Mouse (Mus musculus) skeletal muscle tissue, adult 2 months (tissue): ENCODE data around the gene Rprd2.

Source experiments
- DNase-seq: peaks from one replicate; pipeline ENCODE4 v3.0.0-alpha.2; 2012; ENCODE audit warnings: low read depth, low spot score

Rprd2 gene

GRCm38 (mm10) chr3:95739353-95740104, 79.1 kb downstream of the Rprd2 start, which contains the start of gene Ecm1:
Ecm1 (minus strand) TSS chr3:95739569.
- peak; percentile 61 for DNase-seq

- DNase-seq, result no peak
Observed at GRCm38 (mm10) chr3:95735071-95735670, 83.5 kb downstream of the Rprd2 start.

GRCm38 (mm10) chr3:95734092-95734702, 84.5 kb downstream of the Rprd2 start:
- DNase-seq, result peak; percentile 62

GRCm38 (mm10) chr3:95732744-95733521, 85.7 kb downstream of the Rprd2 start:
- DNase-seq, result peak; percentile 55

- DNase-seq, result no peak
Observed at GRCm38 (mm10) chr3:95732297-95732696, 86.4 kb downstream of the Rprd2 start.

GRCm38 (mm10) chr3:95731802-95732201, 86.9 kb downstream of the Rprd2 start:
- DNase-seq, result no peak

GRCm38 (mm10) chr3:95730431-95730830, 88.2 kb downstream of the Rprd2 start:
- no peak for DNase-seq

GRCm38 (mm10) chr3:95728906-95729305, 89.8 kb downstream of the Rprd2 start:
- no peak for DNase-seq

- DNase-seq, result no peak
Observed at GRCm38 (mm10) chr3:95726696-95727358, 91.8 kb downstream of the Rprd2 start.

- no peak for DNase-seq
Observed at GRCm38 (mm10) chr3:95725863-95726262, 92.8 kb downstream of the Rprd2 start.

GRCm38 (mm10) chr3:95722386-95722785, 96.3 kb downstream of the Rprd2 start:
- no peak for DNase-seq

- no peak for DNase-seq
Observed at GRCm38 (mm10) chr3:95718153-95718552, 100.5 kb downstream of the Rprd2 start.

GRCm38 (mm10) chr3:95716075-95716474, 102.6 kb downstream of the Rprd2 start:
- DNase-seq, result no peak
